Mouse (Mus musculus) C2C12 (cell line): ENCODE data around the gene Dmrtb1. TPM values are rescaled to one million over a fixed set of nuclear protein-coding genes. Genes with fewer than 3 reads are reported as not detected.

ENCODE experiments used
- H3K27me3 ChIP-seq: one replicate; pipeline ENCODE4 v1.6.1; 2011; ENCODE audit not compliant: control insufficient read depth, insufficient read depth, insufficient read length
- H3K36me3 ChIP-seq: one replicate; pipeline ENCODE4 v1.6.1; 2011; ENCODE audit not compliant: control insufficient read depth, insufficient read depth
- H3K4me3 ChIP-seq: one replicate; pipeline ENCODE4 v1.5.1; 2011; ENCODE audit warnings: mild to moderate bottlenecking, control low read depth; ENCODE audit not compliant: poor library complexity, insufficient read depth, severe bottlenecking
- H3K79me2 ChIP-seq: one replicate; pipeline ENCODE4 v1.6.1; 2011; ENCODE audit not compliant: control insufficient read depth, insufficient read depth
- H3K79me3 ChIP-seq: one replicate; pipeline ENCODE4 v1.6.1; 2011; ENCODE audit warnings: low read depth, control low read depth
- H3ac ChIP-seq: one replicate; pipeline ENCODE3; 2011; ENCODE audit warnings: low read depth; ENCODE audit not compliant: control insufficient read depth, insufficient read length
- CEBPB ChIP-seq: IDR thresholded peaks from one replicate; pipeline ENCODE4 v1.6.1; 2011; ENCODE audit warnings: low read depth, mild to moderate bottlenecking, control low read depth, moderate library complexity
- CTCF ChIP-seq: IDR thresholded peaks from one replicate; pipeline ENCODE4 v1.5.1; 2011; ENCODE audit not compliant: control insufficient read depth, insufficient read depth, insufficient read length
- FOSL1 ChIP-seq: IDR thresholded peaks from one replicate; pipeline ENCODE4 v1.8.0; 2011; ENCODE audit warnings: mild to moderate bottlenecking, low read length; ENCODE audit not compliant: poor library complexity, insufficient read depth, severe bottlenecking
- MAX ChIP-seq: IDR thresholded peaks from one replicate; pipeline ENCODE4 v1.6.1; 2011; ENCODE audit warnings: mild to moderate bottlenecking, control low read depth
- MYOD1 ChIP-seq: IDR thresholded peaks from one replicate; pipeline ENCODE4 v1.6.1; 2011; ENCODE audit warnings: low read depth; ENCODE audit not compliant: control insufficient read depth, insufficient read length
- MYOG ChIP-seq: IDR thresholded peaks from one replicate; pipeline ENCODE4 v1.6.1; 2011; ENCODE audit not compliant: control insufficient read depth, insufficient read length; ENCODE audit errors: extremely low read depth
- USF1 ChIP-seq: IDR thresholded peaks from one replicate; pipeline ENCODE4 v1.6.1; 2011; ENCODE audit warnings: low read depth, mild to moderate bottlenecking, control low read depth, moderate library complexity
- polyA plus RNA-seq: library from polyadenylated mRNA; unstranded; fragments of >200 nt; fragmentation: generic; extraction: Trizol; gene quantifications from one replicate; pipeline ENCODE4 v1.2.1, GENCODE M21; 2012; ENCODE audit warnings: missing spikeins

Gene Dmrtb1
- polyA plus RNA-seq, 1 experiment, result 0.05 TPM

DNA sequence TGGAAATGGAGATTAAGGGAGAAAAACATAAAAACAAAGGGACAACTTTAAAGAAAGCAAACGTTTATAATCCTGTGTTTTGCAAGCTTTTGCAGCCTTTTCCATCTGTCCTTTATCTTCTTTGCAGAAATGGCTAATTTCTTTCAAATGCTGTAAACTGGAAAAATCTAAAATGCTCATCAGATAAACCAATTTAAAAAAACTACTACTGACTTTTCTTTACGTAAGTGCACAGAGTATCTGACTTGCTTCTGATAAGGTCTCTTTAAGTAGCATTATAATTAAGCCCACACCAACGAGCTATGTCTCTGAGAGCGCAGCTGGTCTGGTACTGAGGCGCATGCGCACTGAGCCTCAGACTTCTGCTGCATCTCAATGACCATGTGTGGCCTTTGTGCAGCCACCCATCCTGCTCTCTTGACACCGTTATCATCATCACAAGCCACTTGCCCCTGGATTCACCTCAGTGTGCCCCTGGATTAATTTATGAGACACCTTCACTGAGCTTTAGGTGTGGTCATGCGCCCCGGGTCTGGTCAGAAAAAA is 32.8 kb upstream of the Dmrtb1 start:
- Histone ChIP-seq H3K79me3 (no peaks in the 10 kb centered on the region), H3ac (no peak overlapping the region), H3K36me3 (no peaks in the 10 kb centered on the region), H3K27me3 (peaks cover 24% of the 10 kb centered on the region), H3K4me3 (no peak overlapping the region), H3K79me2 (no peaks in the 10 kb centered on the region)
- TF ChIP-seq MYOD1, result no peak
- no peak for TF ChIP-seq USF1
- no peak for TF ChIP-seq CTCF
- no peak for TF ChIP-seq CEBPB
- TF ChIP-seq FOSL1, result no peak
- no peak for TF ChIP-seq MAX
- no peak for TF ChIP-seq MYOG

DNA sequence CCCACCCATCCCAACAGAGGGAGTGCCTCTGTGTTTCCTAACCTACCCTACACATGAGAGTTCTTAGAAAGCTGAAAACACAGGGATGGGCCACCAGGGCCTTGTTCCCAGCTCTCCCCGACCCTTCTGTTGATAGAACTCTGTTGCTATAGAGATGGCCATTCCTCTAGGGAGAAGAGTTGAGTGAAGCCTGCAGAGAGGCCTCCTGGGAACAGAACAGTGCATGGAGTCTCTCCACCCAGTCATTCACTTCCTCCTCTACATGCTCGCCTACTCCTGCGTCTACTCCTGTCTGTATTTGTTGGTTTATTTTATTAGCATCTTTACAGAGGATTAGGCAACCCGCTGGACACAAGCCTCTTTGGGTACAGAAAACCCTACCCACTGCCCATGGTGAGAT is 22.9 kb upstream of the Dmrtb1 start:
- Histone ChIP-seq H3K36me3 (no peaks in the 10 kb centered on the region), H3K27me3 (peaks cover 37% of the 10 kb centered on the region), H3K79me3 (no peaks in the 10 kb centered on the region), H3K4me3 (no peak overlapping the region), H3ac (no peak overlapping the region), H3K79me2 (no peaks in the 10 kb centered on the region)
- no peak for TF ChIP-seq MYOD1
- no peak for TF ChIP-seq CEBPB
- no peak for TF ChIP-seq FOSL1
- no peak for TF ChIP-seq MYOG
- no peak for TF ChIP-seq USF1
- no peak for TF ChIP-seq CTCF
- TF ChIP-seq MAX, result no peak

DNA sequence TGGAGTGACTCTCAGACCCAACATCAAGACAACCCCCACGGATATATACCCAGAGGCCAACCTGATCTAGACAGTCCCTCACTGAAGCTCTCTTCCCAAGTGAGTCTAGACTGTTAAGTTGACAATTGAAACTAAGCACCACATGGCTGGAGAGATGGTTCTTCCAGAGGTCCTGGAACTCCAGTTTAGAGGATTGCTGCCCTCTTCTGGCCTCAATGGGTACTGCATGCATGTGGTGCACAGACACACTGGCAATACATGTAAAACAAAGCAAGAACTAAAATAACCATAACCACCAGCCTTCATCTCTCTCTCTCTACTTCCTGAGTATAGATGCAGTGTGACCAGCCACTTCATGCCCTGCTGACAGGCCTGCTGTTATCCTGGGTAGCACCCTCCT is 20.2 kb upstream of the Dmrtb1 start:
- H3K36me3 ChIP-seq, result no peaks in the 10 kb centered on the region
- TF ChIP-seq FOSL1, result no peak
- no peak for TF ChIP-seq USF1
- TF ChIP-seq MAX, result no peak
- TF ChIP-seq MYOD1, result no peak
- TF ChIP-seq MYOG, result no peak
- H3K4me3 ChIP-seq, result no peak overlapping the region
- no peaks in the 10 kb centered on the region for H3K79me3 ChIP-seq
- H3K79me2 ChIP-seq, result no peaks in the 10 kb centered on the region
- H3K27me3 ChIP-seq, result peaks cover 40% of the 10 kb centered on the region
- no peak overlapping the region for H3ac ChIP-seq

- no peaks in the 10 kb centered on the region for H3K36me3 ChIP-seq
- peaks cover 31% of the 10 kb centered on the region for H3K27me3 ChIP-seq
- H3ac ChIP-seq, result no peak overlapping the region
- H3K4me3 ChIP-seq, result no peak overlapping the region
- no peaks in the 10 kb centered on the region for H3K79me3 ChIP-seq
- no peak for TF ChIP-seq CTCF
- no peak for TF ChIP-seq MYOG
- TF ChIP-seq MYOD1, result no peak
- TF ChIP-seq USF1, result no peak
- TF ChIP-seq CEBPB, result no peak
- no peak for TF ChIP-seq FOSL1
- TF ChIP-seq MAX, result no peak
- no peaks in the 10 kb centered on the region for H3K79me2 ChIP-seq
Measured at GRCm38 (mm10) chr4:107701679-107702078, 17.6 kb upstream of the Dmrtb1 start.

GRCm38 (mm10) chr4:107701116-107701515 is 17.1 kb upstream of the Dmrtb1 start:
- TF ChIP-seq MAX (no peak), MYOG (no peak), USF1 (no peak), MYOD1 (no peak), FOSL1 (no peak), CEBPB (no peak), CTCF (no peak)
- Histone ChIP-seq H3ac (no peak overlapping the region), H3K36me3 (no peaks in the 10 kb centered on the region), H3K27me3 (peaks cover 29% of the 10 kb centered on the region), H3K79me2 (no peaks in the 10 kb centered on the region), H3K79me3 (no peaks in the 10 kb centered on the region), H3K4me3 (no peak overlapping the region)

DNA sequence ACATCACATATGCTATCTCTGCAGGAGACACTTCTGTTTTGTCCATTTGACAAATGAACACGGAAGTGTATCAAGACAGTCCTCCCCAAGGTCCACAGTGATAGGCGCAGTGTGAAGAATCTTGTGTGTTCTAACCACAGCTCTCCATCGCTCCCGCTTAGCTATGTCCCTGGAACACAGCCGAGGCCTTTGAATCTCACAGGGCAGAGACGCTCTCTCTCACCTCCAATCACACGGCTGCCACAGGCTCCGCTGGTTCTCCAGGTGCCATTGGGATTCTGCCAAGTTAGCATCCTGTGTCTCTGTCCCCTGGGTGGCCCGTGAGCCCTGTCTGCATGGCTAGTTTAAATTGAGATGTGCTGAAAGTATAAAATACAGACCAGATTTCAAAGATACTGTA is 15.2 kb upstream of the Dmrtb1 start:
- no peak for TF ChIP-seq MYOD1
- TF ChIP-seq CEBPB, result no peak
- TF ChIP-seq USF1, result no peak
- TF ChIP-seq FOSL1, result no peak
- TF ChIP-seq MAX, result no peak
- TF ChIP-seq CTCF, result no peak
- no peak for TF ChIP-seq MYOG

More for the DNA sequence above, 15.2 kb upstream of the Dmrtb1 start:
- no peaks in the 10 kb centered on the region for H3K36me3 ChIP-seq
- peaks cover 33% of the 10 kb centered on the region for H3K27me3 ChIP-seq
- H3K4me3 ChIP-seq, result no peak overlapping the region
- no peak overlapping the region for H3ac ChIP-seq
- no peaks in the 10 kb centered on the region for H3K79me2 ChIP-seq
- no peaks in the 10 kb centered on the region for H3K79me3 ChIP-seq
